Mouse (Mus musculus) thymus, postnatal 36 days (tissue): ENCODE measurements around the gene Ccdc92b.
"Not testable (repeated sequence)": the region's sequence is repeated elsewhere in the genome, so short reads cannot be mapped to it uniquely, and the experiment has no call there.

Source experiments
- DNase-seq, 2 experiments: peaks; one replicate each; pipeline ENCODE4 v3.0.0; 2022; ENCODE audit warnings: mixed read lengths in 2 of 2

Gene Ccdc92b

DNA sequence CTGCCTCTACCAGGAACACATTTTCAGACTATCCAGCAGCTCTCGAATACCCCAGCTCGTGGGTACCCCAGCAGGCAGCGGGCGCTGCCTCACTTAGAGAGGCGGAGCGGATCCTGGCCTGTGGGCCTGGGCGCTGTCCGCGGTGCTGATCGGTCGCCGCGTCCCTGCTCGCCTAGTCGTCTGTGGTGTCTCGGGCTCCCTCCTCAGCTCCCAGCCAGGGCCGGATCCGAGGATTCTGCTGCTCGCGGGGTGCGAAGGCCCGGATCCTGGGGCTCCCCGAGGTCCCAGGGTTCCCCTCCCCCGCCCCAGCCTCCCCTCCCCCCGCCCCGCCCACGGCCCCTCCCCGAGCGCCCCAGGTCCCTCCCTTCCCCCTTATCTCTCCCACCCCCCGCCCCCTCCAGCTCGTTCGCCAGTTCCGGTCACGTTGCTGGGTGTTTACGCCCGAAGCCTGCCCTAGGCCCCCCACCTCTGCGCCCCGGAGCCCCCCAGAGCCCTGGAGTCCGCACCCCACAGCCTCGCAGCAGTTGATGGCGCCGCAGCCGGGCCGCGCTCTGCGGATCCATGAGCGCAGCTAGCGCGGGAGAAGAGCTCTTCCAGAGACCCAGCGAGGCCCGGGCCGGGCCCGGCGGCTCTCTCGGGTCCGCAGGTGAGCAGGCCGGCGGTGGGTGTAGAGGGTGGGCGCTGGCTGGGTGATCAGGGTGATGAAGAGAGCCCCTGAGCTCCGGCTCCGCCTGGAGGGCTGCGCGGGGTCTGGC, at the start of gene Ccdc92b:
Gene Ccdc92b (plus strand): TSS at position 405 of the 755 bp plus-strand sequence.
- DNase-seq: peak; percentile 74 to 75

DNA sequence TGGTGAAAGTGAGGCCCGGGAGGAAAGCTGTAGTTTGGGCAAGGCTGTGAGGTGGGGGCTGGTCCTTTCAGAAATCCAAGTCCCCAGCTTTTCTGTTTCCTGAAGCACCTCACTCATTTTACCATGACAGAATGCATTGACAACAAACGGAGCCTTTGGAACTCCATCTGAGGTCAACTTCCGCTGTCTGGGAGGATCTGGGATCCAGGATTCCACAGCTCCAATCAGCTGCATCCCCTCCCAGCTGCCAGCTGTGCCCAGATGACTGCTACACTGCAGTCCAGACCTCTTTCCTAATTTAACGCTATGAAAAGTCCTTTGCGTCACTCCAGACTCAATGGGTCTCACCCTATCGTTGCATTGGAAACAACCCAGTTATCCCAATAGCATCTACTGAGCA, 49.7 kb upstream of the Ccdc92b start:
- no peak for DNase-seq

DNA sequence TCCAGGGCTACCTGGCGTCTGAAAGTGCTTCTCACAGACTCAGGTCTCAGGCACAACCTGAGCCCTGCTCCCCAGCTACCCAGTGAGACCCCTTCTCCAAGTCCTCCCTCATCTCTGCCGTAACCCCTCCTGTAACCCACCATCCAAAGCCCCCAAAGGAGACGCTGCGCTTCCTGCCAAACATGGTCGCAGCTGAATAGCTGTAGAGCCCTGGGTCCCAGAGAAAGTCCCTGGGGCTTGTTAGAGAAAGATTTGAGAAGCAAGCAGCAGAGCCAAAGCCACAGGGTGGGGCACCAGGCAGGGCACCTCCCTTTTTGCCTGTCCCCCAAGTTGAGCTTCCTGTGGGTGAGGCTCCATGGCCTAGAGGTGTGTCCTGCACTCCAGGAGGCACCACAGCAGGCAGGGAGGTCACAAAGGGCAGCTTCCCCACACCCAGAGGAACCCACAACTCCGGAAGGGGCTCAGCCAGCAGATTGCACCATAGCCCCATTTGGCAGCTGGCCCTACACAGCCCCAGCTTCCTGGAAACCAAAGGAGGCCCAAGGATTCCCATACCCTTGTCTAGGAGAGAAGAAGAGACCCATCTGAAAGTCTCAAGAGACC, 46.8 kb upstream of the Ccdc92b start:
- DNase-seq: peak in 1 of 2 experiments; percentile 5

DNA sequence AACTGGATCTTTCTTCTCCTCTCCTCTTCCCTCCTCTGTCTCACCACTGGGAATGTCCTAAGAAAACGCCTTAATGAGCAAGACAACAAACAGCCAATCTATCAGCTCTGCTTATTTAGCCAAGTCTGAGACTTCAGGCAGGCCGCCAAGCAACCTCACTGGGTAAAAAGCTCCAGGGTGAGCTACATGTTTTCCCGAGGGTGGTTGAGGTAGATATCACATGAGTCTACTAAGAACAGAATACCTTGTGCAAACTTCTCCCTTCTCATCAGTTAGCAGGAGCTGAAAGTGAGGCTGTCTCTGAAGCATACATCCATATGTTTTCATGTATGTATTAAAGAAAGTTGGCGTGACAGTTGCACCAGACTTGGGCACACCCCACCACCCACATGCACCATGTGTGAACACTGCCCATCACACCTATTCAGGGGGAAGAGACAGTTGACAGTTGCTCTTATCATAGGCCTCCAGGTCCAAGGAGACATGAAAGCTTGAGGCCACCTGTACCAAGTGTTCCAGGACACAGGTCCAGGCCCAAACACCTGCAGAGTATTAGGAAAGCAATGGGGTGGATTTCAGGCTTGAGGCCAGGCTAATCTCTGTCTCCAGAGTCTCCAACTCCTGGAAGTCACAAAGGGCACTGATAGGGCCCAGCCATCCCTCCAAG, 44.5 kb upstream of the Ccdc92b start:
- no peak for DNase-seq

DNA sequence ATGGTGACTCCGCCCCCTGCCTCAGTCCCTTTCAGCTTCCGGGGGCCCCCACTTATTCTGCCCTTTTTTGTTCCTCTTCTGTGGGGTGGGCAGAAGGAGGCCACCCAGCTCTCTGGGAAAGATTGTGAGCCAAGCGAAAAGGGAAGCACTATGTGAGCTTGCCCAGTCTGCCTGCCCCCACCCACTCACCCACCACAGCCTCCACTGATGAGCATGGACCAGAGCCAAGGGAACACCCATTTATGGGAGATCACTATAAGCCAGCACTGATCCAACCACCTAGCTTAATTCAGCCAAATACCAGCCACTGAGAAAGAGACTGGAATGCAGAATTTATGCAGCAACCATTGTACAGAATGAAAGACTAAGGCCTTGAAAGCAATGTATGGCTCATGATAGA, 43.5 kb upstream of the Ccdc92b start:
- DNase-seq: no peak

DNA sequence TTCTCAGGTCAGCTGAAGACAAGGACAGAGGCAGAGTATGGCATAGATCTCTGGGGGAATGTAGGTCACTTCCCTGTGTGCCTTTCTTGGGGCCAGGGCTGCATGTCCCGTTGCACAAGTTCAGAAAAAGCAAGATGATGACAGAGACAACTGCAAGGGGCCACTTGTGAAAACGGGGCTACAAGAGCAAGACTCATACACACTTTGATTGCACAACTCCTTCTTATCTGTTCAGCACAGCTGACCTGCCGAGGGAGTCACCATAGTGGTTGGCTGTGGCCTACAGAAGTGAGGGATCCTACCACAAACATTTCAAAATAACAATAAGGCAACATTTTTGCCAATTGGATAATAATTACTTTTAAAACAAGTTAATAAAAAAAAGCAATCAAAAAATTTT, 42.3 kb upstream of the Ccdc92b start:
- DNase-seq: no peak

DNA sequence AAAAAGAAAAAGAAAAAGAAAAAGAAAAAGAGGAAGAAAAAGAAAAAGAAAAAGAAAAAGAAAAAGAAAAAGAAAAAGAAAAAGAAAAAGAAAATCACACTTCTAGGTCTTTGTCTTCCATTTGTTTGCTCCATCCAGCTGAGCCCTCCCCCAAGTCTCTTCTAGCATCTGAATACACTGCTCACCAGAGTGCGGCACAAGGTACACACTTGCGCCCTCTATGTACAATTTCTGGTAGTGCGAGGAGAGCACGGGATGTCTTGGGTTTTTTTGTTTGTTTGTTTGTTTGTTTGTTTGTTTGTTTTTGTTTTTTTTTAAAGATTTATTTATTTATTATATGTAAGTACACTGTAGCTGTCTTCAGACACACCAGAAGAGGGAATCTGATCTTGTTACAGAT, 38.1 kb upstream of the Ccdc92b start:
- DNase-seq: not testable (repeated sequence)

DNA sequence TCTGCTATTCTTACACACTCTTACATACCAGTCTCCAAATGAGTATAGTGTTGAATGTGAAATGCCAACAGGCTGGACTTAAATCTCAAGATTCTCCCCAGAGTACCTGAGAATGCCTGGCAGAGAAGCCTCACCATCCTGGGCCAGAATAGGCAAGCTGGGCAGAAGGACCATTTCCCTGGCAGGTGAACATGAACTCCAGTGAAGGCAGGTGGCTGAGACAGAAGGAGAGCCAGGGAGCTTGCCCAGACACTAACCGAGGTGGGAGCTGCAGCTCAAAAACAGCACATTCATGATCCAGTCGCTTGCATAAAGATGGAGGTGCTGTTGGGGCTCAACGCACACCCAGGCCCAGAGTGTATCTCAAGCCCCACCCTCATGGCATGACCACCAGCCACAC, 36.9 kb upstream of the Ccdc92b start:
- no peak for DNase-seq

DNA sequence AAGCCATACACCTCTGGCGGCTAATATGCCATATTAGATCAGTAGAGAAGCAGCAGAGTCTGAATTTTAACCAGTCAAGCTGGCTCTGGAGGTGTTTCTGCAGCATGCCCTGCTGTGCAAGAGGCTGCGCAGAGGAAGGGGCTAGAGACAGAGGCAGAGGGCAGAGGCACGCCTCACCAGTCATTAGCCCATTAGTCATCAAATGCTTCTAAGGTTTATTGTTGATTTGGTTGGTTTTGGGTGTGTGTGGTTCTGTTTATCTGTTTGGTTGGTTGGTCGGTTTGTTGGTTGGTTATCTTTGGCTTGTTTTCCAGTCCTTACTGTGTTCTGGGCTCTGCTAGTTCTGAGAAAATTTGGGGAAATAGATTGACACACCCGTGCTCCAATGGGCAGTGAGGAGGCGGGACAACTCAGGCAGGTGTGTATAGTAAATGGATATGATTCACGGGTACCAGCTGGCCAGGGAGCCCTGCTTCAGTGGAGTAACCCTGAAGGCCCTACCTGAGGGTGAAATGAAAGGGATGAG, 35.5 kb upstream of the Ccdc92b start:
- no peak for DNase-seq

DNA sequence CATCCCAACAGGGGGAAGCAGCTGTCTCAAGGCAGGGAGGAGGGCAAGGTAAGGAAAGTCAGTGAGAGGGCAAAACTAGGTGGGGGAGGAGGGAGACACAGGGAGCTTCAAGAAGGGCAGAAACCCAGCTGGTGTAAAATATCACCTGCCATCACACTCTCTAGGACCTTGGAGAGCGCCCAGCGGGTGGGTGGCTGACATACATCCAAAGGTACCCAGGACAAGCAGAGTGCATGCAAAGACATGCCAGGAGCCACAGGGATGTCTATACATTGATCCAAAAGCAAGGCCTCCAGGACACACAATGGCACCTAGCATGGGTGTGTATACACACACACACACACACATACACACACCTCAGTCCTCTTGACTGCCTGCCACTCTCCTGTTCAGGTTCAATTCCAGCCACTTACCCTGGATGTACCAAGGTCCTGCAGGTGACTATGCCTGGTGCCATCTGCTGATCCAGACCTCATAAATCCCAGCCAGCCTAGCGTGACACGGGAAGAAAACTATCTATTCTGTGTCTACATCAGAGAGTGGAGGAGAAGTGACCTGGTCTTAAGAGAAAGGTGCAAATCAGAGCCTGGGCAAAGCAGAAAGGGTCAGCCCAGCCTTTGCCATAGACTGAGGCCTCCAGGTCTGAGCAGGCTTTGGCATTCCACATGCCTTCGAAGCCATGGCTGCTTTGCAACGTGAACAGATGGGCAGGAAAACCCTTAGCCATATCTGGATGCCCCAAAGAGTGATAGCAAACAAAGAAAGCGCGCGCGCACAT, 34.3 kb upstream of the Ccdc92b start:
- DNase-seq: peak; percentile 9 to 16

DNA sequence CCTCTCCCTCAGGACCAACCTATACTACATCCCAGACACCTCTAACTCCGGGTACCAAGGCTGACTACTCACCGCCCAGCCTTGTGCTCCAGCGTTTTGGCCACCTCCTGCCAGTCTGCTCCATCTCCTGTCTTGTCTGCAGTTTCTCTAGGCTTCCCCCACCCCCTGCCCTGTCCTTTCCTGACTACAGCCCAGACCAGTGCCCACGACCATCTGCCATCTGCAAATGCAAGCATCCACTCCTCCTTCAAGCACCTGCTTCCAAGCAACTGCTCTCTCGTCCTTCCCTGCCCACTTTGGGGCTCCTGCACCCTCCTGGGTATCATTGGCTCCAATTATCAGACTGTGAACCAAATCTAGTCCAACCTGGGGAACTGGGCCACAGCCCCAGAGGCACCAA, 33.0 kb upstream of the Ccdc92b start:
- DNase-seq: no peak

DNA sequence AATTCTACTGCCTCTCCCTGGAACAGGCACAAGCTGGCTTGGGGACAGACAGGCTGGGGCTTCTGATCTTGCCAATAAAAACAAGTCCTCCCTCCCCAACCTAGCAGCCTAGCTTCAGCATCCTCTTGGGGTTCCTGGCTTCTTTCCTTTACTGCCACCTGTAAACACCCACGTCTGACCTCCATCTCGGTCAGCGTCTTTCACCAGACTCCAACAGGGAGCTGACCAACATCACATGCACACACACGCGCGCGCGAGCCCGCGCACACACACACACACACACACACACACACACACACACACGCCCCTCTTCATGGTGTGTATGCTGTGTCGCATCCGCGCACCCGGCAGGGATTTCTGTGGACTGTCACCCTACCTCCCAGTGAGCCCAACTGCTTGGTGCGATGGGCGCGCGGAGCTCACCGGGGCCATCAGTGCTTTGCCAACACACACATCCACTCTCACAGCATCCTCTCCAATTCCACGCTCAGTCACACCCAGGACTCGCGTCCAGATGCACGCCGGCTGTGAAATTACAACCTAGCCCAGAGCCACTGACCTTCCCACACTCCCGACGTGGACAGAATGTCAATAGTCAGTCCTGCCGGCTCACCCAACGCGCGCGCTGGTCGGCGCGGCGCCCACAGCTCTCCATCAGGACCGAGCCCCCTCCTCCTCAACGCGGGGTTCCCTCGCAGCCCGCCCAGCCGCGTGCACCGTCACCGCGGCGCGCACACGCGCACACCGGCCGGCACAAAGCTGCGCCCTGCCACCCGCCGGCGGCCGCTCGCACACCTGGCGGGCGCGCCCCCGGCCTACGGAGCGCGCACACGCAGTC, 29.8 kb upstream of the Ccdc92b start:
- no peak for DNase-seq

DNA sequence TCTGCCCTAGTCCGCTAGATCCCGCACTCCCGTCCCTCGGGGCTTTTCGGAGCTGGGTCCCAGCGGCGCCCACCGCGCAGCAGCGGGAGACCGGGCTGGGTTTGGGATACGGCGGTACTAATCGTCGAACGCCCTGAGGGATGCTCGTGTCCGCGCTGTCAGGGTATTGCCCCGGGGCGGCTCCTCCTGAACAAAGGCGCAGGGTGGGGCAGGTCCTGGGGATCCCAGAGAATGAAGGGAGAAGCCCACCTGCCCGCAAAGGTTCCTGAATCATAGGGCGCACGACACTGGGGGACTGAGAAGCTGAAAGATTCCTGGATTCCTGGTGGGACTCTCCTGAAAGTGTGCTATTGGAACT, 29.2 kb upstream of the Ccdc92b start:
- DNase-seq: no peak

DNA sequence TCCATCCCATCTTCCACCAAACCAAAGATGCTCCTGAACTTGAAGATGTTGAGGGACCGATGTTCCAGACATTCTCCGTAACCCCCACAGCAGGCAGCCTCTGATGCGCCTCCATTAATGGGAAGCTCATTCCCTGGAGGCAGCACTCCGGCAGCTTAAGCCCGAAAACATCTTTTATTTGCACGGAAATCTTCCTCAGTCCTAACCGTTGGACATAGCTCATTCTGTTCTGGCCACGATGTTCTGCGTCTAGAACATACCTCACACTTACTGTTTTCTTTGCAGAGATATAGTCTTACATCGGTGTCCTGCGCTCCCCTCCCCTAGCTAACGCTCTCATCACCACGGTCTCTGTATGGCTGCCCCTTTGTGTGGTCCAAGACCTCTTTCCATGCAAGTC, 28.7 kb upstream of the Ccdc92b start:
- no peak for DNase-seq

DNA sequence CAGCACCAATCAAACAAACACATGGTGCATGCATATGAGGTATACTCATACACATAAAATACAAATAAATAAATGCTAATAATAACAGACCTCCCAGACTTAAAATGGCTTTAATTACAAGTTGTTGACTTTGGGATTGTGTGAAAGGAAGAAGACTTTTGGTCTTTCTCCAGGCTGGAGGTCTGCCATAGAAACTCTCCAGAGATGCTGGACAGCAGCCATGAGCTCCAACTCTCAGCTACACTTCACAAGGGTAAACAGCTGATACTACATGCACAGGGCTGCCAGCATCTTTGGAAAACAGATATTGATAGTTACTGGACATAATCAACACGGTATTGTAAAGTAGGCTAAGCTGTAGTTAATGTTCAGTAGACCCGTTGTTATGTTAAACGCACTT, 27.2 kb upstream of the Ccdc92b start:
- no peak for DNase-seq

DNA sequence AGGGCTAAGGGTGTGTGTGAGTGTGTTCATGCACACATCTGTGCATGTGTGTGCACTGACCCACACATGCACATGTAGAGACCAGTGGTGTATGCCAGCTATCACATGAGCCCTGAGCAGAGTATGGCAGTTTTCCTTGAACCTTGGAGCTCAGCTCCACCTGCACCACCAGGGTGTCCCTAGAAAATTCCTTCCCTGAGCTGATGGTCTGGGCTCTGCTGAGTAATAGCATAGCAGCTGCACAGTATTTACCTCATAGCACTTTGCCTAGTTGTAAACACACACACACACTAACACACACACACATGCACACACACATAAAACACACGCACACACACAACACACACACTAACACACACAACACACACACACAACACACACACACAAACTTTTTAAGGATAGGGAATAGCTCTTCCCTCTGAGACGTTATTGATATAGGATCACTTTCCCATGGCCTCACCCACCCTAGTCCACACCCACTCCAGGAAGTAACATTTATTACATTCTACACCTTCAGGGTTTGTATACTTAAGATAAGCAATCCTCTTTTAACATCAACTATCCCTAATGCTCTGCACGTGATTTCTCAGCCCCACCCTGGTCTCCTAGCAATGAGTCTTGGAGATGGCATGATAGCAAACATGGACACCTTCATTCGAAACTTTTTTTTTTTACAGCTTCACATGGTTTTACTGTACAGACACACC, 22.0 kb upstream of the Ccdc92b start:
- no peak for DNase-seq

DNA sequence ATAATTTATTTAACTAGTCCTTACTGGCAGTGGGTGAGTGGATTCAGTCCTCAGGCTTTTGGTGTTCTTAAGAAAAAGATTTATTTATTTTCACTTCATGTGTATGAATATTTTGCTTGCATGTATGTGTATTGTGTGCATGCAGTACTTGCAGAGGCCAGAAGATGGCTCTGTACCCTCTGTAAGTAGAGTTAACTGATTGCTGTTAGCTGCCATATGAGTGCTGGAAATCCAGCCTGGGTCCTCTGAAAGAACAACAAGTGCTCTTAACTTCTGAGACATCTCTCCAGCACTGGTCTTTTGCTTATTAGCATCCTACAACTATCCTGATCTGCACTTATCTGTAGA, 21.4 kb upstream of the Ccdc92b start:
- DNase-seq: no peak

DNA sequence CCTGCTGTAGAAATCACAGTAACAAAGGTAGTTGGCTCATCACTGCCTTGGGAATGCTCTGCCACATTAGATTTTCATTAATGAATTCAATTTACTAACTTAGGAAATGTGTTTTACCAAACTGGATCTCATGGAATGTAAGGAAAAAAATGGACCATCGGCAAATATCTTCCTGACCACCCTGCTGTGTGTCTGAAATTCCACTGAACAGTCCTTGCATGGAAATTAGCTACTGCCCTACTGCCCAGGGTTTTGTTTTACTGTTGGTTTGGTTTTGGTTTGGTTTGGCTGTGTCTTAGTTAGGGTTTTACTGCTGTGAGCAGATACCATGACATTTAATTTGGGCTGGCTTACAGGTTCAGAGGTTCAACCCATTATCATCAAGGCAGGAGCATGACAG, 17.1 kb upstream of the Ccdc92b start:
- no peak for DNase-seq

DNA sequence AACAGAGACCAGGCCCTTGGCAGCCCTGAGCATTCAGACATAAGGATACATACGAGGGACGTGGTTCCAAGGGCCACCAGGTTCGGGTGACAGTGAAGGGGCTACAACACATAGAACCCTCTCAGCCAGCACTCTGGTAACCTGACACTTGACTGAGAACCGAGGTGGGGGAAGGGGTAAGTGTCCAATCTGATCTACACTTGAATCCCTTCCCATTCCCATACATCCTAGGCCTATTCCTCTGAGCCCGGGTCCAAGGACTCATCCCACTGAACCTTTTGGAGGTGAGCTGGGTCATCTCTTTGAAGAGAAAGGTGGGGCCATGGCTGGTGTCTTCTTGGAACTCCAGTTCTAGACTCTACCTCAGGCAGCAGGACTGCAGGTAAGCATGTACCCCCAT, 9.3 kb upstream of the Ccdc92b start:
- no peak for DNase-seq

DNA sequence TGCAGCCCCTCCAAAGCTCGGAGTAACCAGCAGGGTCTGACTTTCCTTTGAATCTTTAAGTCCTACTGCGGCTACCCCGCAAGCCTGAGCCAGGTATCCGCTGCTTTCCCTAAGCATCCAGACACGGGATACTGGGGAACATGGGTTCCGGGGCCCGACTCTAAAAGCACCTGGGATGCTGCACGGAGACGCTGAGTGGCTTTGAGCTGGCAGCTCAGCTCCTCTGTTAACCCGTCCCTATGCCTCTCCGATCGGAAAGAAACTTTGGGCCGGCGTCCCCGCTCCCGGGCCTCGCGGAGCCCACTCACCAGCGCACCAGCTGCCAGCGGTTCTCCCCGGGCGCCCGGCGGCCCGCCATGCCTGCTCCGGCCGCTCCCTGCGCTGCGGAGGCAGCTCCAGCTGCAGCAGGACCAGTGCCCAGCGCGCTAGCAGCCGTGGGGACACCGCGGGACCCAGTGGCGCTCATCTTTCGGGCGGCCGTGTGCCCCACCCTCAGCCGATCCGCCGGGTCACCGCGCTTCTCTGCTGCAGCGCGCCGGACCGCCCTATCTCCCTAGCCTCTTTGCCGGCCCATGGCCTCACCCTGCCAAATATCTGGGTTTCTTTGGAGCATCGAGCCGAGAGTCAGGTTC, 8.7 kb upstream of the Ccdc92b start, which contains the start of gene Rap1gap2:
Gene Rap1gap2 (minus strand): TSS at position 371 of the 632 bp plus-strand sequence.
- no peak for DNase-seq

DNA sequence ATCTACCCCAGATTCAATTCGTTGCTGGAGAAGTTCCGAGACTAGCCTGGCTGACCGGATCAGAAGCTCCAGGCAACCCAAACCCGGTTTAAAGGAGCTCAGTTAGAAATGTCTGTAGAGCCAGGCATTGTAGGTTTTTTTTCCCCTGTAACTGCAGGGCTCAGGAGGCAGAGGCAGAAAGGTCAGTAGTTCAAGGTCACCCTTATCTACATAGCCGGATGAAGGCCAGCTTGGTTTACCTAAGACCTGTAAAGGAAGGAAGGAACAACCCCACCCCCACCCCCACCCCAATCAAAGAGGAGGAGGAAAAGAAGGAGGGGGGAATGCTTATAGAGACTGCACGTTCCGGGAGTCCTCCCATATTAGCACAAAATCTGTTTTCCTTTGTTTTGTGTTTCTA, 8.0 kb upstream of the Ccdc92b start:
- DNase-seq: no peak
